Comparison of ENCODE assay signal across 12 mouse cellular contexts in genomic region chr19:22754071-22754470, GRCm38 (mm10).
DNase-seq lines count a peak whose midpoint lies in the region; ATAC-seq lines count a peak whose summit lies in the region.
"Had no signal": no experiment of that assay in that cellular context is flagged by ENCODE, and none has a peak within 500 bp of the region (broad histone marks: within the 10 kb centered on the region; RNA-seq: fewer than 3 reads in every experiment).

No protein-coding gene starts in this region.

- DNase-seq in cerebellum, adult 18-20 months: peak; percentile 38 to 52
- peak; percentile 14 for DNase-seq in left cerebral cortex, postnatal 4 days
- DNase-seq in left cerebral cortex, adult 8-10 months (ENCODE audit: low spot score in 2 of 2): no peak
- peak; percentile 46 to 53 for DNase-seq in cerebellum, postnatal 36 days
- DNase-seq in layer of hippocampus, postnatal 36 days: peak; percentile 22 to 24
- no peak for DNase-seq in kidney, adult 9 months
- DNase-seq in adrenal gland, postnatal 14 days: no peak
- DNase-seq: kidney, adult 18-20 months; kidney, postnatal 36 days; thymus, postnatal 4 days had no signal

- intact Hi-C loops in left cerebral cortex, postnatal 4 days (cut with DNase I): no loop called here

- no peak for ATAC-seq in cerebellum, adult (ENCODE audit: insufficient number of reproducible peaks, low FRiP score, low TSS enrichment)
- ATAC-seq: liver, embryonic 12.5 days had no signal

Comparison
In these comparisons a context has a peak if more than half of its experiments do, and no peak if none do; other contexts are left out.
1. DNase-seq: peak in cerebellum, adult 18-20 months (2 of 2), left cerebral cortex, postnatal 4 days (single experiment), cerebellum, postnatal 36 days (2 of 2) and layer of hippocampus, postnatal 36 days (2 of 2); none in left cerebral cortex, adult 8-10 months (0 of 2), kidney, adult 9 months (single experiment) and adrenal gland, postnatal 14 days (single experiment).